Mouse (Mus musculus): Measurements from ENCODE around the gene Mrgprh.

Mrgprh gene

DNA sequence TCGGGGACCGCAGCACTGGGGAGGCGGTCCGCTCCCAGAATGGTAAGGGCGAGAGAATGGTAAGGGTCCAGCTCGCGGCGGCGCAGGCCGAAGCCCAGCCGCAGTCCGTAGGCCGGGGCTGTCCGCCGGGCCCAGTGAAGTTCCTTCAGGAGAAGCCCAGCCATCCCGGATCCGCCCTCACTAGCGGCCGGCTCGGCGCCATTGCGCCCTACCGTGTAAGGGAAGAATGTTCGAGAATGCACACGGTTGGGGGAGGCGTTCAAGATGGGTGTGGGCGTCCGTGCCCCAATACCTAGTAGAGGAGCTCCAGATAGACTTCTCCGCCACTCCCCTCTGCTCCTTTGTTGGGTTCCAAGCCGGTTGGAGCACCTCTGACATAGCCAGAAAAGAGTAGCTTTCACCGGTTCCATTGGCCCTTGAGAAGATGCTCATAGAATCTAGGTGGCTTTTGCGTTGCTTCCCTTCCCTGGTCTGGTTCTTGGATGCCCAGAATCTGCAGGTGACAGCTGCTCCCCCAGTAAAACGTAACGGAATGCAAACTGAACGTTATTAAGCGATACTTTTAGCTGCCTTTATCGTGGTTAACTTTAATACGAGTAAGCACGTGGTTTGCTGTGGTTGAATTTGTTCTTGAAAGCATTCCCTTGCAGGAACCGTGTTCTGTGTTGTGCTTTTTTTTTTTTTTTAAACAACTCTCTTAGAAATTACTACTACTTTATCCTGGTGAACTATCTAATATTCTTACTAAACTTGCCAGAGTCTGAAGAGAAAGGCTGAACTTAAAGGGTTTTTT, 41.0 kb downstream of the Mrgprh start:
- no peak for DNase-seq (ENCODE audit: low spot score)

DNA sequence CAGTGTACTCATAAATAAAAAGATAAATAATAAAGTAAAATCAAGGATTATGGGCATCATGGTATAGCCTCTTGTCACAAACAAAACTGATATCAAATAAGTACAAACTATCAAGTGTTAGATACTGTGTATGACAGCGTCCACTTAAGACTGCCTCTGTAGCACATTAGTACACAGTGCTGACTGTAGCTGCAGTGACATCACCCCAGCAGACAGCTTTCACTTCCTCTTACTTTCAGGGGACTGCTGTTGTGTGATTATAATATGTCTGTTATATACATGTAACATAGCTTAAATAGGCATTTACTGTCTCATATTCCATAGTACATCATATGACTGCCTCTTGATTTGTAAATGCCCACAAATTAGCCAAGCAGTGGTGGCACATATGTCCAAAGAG, 45.2 kb downstream of the Mrgprh start:
- no peak for DNase-seq (ENCODE audit: low spot score)

- DNase-seq (ENCODE audit: low spot score): no peak
Observed at GRCm38 (mm10) chr17:12925001-12925400, 49.2 kb downstream of the Mrgprh start.

- DNase-seq (ENCODE audit: low spot score): no peak
Observed at GRCm38 (mm10) chr17:12925703-12926180, 49.9 kb downstream of the Mrgprh start.
